Mouse (Mus musculus) MEL (cell line): Measurements from ENCODE around the gene Cdkn1a. TPM values are rescaled to one million over a fixed set of nuclear protein-coding genes. Genes with fewer than 3 reads are reported as not detected.

ENCODE experiments used
- DNase-seq: peaks from one replicate; pipeline ENCODE4 v3.0.0; 2011; ENCODE audit warnings: low read depth, low spot score
- H3K27ac ChIP-seq: 2 replicates; pipeline ENCODE4 v1.5.1; 2012; ENCODE audit warnings: low read depth, mild to moderate bottlenecking, control low read depth, low read length, moderate library complexity; ENCODE audit not compliant: control insufficient read depth
- H3K27me3 ChIP-seq, 2 experiments: fragments of 150-350 bp in 1 of 2; sonication (generic) in 1 of 2; 2 replicates each; pipeline ENCODE4 v1.6.1; 2012; ENCODE audit warnings: low read length in 2 of 2, mild to moderate bottlenecking in 2 of 2, improper control_type of control experiment in 1 of 2, moderate library complexity in 1 of 2; ENCODE audit not compliant: insufficient read depth in 2 of 2, control insufficient read depth in 1 of 2
- H3K36me3 ChIP-seq, 2 experiments: 2 replicates each; pipeline ENCODE4 v1.6.1; 2012 to 2014; ENCODE audit warnings: low read length in 2 of 2, improper control_type of control experiment in 1 of 2, inconsistent platforms in 1 of 2, mild to moderate bottlenecking in 1 of 2; ENCODE audit not compliant: insufficient read depth in 2 of 2, control insufficient read depth in 1 of 2
- H3K4me1 ChIP-seq, 2 experiments: fragments of 150-350 bp in 1 of 2; sonication (generic) in 1 of 2; 2 replicates each; pipeline ENCODE4 v1.6.1; 2012; ENCODE audit warnings: low read length in 2 of 2, improper control_type of control experiment in 1 of 2, mild to moderate bottlenecking in 1 of 2; ENCODE audit not compliant: insufficient read depth in 2 of 2, control insufficient read depth in 1 of 2
- H3K4me3 ChIP-seq, 2 experiments: fragments of 150-350 bp in 1 of 2; sonication (generic) in 1 of 2; 2 replicates each; pipeline ENCODE4 v1.5.1; 2012; ENCODE audit warnings: low read depth in 2 of 2, low read length in 2 of 2, mild to moderate bottlenecking in 2 of 2, moderate library complexity in 2 of 2, control low read depth in 1 of 2, improper control_type of control experiment in 1 of 2; ENCODE audit not compliant: control insufficient read depth in 1 of 2, insufficient read depth in 1 of 2
- H3K79me2 ChIP-seq: 2 replicates; pipeline ENCODE4 v1.6.1; 2012; ENCODE audit warnings: mild to moderate bottlenecking, low read length, moderate library complexity; ENCODE audit not compliant: control insufficient read depth, poor library complexity, insufficient read depth
- H3K9ac ChIP-seq: 2 replicates; pipeline ENCODE4 v1.6.1; 2012; ENCODE audit warnings: low read depth, mild to moderate bottlenecking, control low read depth, low read length, moderate library complexity; ENCODE audit not compliant: control insufficient read depth, poor library complexity, severe bottlenecking
- H3K9me3 ChIP-seq: fragments of 150-350 bp; sonication (generic); replicated peaks from 2 replicates; pipeline ENCODE4 v1.6.1; 2012; ENCODE audit warnings: mild to moderate bottlenecking, low read length, improper control_type of control experiment, moderate library complexity; ENCODE audit not compliant: insufficient read depth
- BHLHE40 ChIP-seq: IDR thresholded peaks from 2 replicates; pipeline ENCODE4 v1.6.1; 2012; ENCODE audit warnings: low read depth, mild to moderate bottlenecking, inconsistent platforms, low read length, improper control_type of control experiment, borderline replicate concordance
- CHD1 ChIP-seq: IDR thresholded peaks from 2 replicates; pipeline ENCODE4 v1.6.1; 2012; ENCODE audit warnings: low read depth, mild to moderate bottlenecking, inconsistent platforms, low read length, improper control_type of control experiment
- CHD2 ChIP-seq: IDR thresholded peaks from 2 replicates; pipeline ENCODE4 v1.6.1; 2011; ENCODE audit warnings: low read length, improper control_type of control experiment
- EP300 ChIP-seq, 2 experiments: IDR thresholded peaks; 2 replicates each; pipeline ENCODE4 v1.6.1; 2011; ENCODE audit warnings: improper control_type of control experiment in 2 of 2, low read length in 2 of 2, low read depth in 1 of 2, mild to moderate bottlenecking in 1 of 2
- ETS1 ChIP-seq: IDR thresholded peaks from 2 replicates; pipeline ENCODE4 v1.6.1; 2012; ENCODE audit warnings: low read depth, mild to moderate bottlenecking, inconsistent platforms, low read length, improper control_type of control experiment, moderate library complexity
- HCFC1 ChIP-seq: IDR thresholded peaks from 2 replicates; pipeline ENCODE4 v1.6.1; 2012; ENCODE audit warnings: low read depth, mild to moderate bottlenecking, inconsistent platforms, low read length, improper control_type of control experiment, moderate library complexity
- JUND ChIP-seq: IDR thresholded peaks from 2 replicates; pipeline ENCODE4 v1.6.1; 2011; ENCODE audit warnings: low read depth, mild to moderate bottlenecking, improper control_type of control experiment, low read length
- KAT2A ChIP-seq: conservative IDR thresholded peaks from 2 replicates; pipeline ENCODE4 v1.6.1; 2012; ENCODE audit warnings: low read depth, low read length, improper control_type of control experiment, inconsistent platforms
- MEF2A ChIP-seq: IDR thresholded peaks from 2 replicates; pipeline ENCODE4 v1.6.1; 2014; ENCODE audit warnings: low read depth, mild to moderate bottlenecking, inconsistent platforms, low read length, improper control_type of control experiment; ENCODE audit not compliant: poor library complexity, insufficient replicate concordance, severe bottlenecking; ENCODE audit errors: extremely low read depth
- MYC ChIP-seq: IDR thresholded peaks from 2 replicates; pipeline ENCODE4 v1.6.1; 2011; ENCODE audit warnings: low read depth, mild to moderate bottlenecking, low read length, improper control_type of control experiment, moderate library complexity
- NRF1 ChIP-seq: IDR thresholded peaks from 2 replicates; pipeline ENCODE4 v1.6.1; 2014; ENCODE audit warnings: low read depth, mild to moderate bottlenecking, inconsistent platforms, low read length, improper control_type of control experiment, moderate library complexity; ENCODE audit not compliant: poor library complexity, insufficient read depth, severe bottlenecking
- POLR2AphosphoS2 ChIP-seq: IDR thresholded peaks from 2 replicates; pipeline ENCODE4 v1.6.1; 2011; ENCODE audit warnings: low read length, improper control_type of control experiment
- POLR2AphosphoS5 ChIP-seq: IDR thresholded peaks from 2 replicates; pipeline ENCODE4 v1.6.1; 2012; ENCODE audit warnings: low read depth, borderline replicate concordance, mild to moderate bottlenecking, inconsistent platforms, low read length, moderate library complexity, mixed read lengths
- SIN3A ChIP-seq: IDR thresholded peaks from 2 replicates; pipeline ENCODE4 v1.6.1; 2012; ENCODE audit warnings: low read length, improper control_type of control experiment, inconsistent platforms
- TAL1 ChIP-seq: IDR thresholded peaks from 2 replicates; pipeline ENCODE4 v1.6.1; 2012; ENCODE audit warnings: mild to moderate bottlenecking, inconsistent platforms, low read length, moderate library complexity, mixed read lengths
- ZC3H11A ChIP-seq: IDR thresholded peaks from 2 replicates; pipeline ENCODE4 v1.6.1; 2012; ENCODE audit warnings: low read depth, mild to moderate bottlenecking, inconsistent platforms, low read length, improper control_type of control experiment
- ZKSCAN1 ChIP-seq: IDR thresholded peaks from 2 replicates; pipeline ENCODE4 v1.6.1; 2012; ENCODE audit warnings: low read depth, mild to moderate bottlenecking, inconsistent platforms, low read length, improper control_type of control experiment, moderate library complexity
- polyA plus RNA-seq, 2 experiments: library from polyadenylated mRNA; stranded (reverse) in 1 of 2; unstranded in 1 of 2; fragments of >175 nt in 1 of 2; fragments of >200 nt in 1 of 2; gene quantifications; 2 replicates each; pipeline versions ENCODE4 v1.2.1 to v1.2.4; 2012; ENCODE audit warnings: low replicate concordance in 2 of 2, low read depth in 1 of 2; ENCODE audit not compliant: insufficient read length in 2 of 2, insufficient read depth in 1 of 2, missing spikeins in 1 of 2
- total RNA-seq: library from RNA; depleted of rRNA; stranded (reverse); fragments of 300-350 nt; gene quantifications from 2 replicates; pipeline ENCODE4 v1.2.3, GENCODE M21; 2012

The Cdkn1a gene
- total and polyA plus RNA-seq, 3 experiments: 2.0 to 21.0 TPM; not detected in 1

DNA sequence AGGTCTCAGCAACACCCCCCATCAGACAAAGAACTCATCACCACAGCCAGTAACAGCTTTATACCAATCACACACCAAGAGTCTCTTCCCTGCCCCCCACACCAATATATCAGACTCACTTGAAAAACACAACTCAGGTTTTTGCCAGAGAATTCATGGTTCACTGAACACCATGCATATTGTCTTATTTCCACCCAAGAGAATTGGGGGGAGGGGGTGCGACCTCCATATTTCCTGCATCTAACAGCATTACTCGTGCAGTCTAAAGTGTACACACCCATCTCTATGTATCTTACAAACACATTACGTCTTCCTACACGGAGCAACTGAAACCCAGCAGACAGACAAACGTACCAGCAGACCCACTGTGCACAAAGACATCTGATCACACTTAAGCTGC lies 19.0 kb upstream of the Cdkn1a start:
- no peaks in the 10 kb centered on the region for H3K79me2 ChIP-seq
- peaks cover 3 to 16% of the 10 kb centered on the region in 2 experiments; a peak in 3 of 4 replicates for H3K4me1 ChIP-seq
- no peak for DNase-seq
- TF ChIP-seq POLR2AphosphoS5 (no peak), KAT2A (no peak), ZKSCAN1 (no peak), TAL1 (no peak), ETS1 (no peak), MEF2A (no peak), SIN3A (no peak), HCFC1 (no peak), CHD1 (no peak), POLR2AphosphoS2 (no peak), EP300 (IDR thresholded peaks at IDR 0.05; ENCODE audit: low read depth in 1 of 2, low read length in 2 of 2) (no peak), BHLHE40 (no peak), ZC3H11A (no peak)
- TF ChIP-seq, all 39 proteins: peak for 0
- Histone ChIP-seq H3K27ac (no peak overlapping the region), H3K4me3 (no peak overlapping the region), H3K36me3 (peaks cover 0 to 6% of the 10 kb centered on the region in 2 experiments; a peak in 2 of 4 replicates), H3K9ac (no peak overlapping the region), H3K27me3 (no peaks in the 10 kb centered on the region), H3K9me3 (no peaks in the 10 kb centered on the region)

DNA sequence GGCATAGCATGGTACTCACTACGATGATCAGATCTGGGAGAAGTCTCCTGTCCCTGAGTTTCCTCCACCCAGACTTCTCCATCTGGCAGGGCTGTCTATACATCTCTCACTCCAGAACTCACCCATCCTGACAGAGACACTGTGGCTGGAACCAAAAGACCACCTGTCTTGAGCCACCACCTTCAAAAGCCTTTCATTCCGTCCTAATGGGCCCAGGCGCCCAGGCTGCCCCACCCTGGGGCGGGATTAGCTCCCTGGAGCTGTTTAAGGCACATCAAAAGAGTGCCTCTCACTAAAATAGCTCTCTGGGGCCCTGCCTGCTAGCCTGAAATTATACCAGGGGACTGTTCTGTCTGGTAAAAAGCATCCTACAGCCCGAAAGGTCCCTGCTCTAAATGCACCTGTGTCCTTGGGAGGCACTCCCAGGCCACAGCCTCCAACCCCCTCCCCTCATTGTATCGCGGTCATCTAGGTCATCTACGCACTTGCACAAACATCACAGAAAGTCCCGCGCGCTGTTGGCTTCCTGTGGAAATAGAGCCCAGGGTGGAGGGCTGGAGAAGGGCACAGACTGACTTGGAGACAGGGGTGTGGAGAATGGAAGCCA lies 18.0 kb upstream of the Cdkn1a start:
- Histone ChIP-seq H3K79me2 (no peaks in the 10 kb centered on the region), H3K9ac (no peak overlapping the region), H3K9me3 (no peaks in the 10 kb centered on the region), H3K4me1 (peaks cover under 1 to 15% of the 10 kb centered on the region in 2 experiments), H3K4me3 (no peak overlapping the region), H3K27me3 (no peaks in the 10 kb centered on the region), H3K27ac (no peak overlapping the region)
- no peak for DNase-seq
- TF ChIP-seq MYC (no peak), ZKSCAN1 (no peak), JUND (no peak), NRF1 (no peak), CHD2 (no peak)
- TF ChIP-seq, all 39 proteins: peak for 0
- H3K36me3 ChIP-seq: peaks cover 0 to 5% of the 10 kb centered on the region in 2 experiments; a peak in 2 of 4 replicates
